Mouse (Mus musculus): Measurements from ENCODE around the gene Msh4. TPM values are rescaled to one million over a fixed set of nuclear protein-coding genes. Genes with fewer than 3 reads are reported as not detected.
"Not testable (repeated sequence)": the region's sequence is repeated elsewhere in the genome, so short reads cannot be mapped to it uniquely, and the experiment has no call there.

The Msh4 gene
- polyA plus RNA-seq, 1 experiment from 2014 or later = not detected

- Histone ChIP-seq H3K27ac (replicated peaks; ENCODE audit: low read depth, low read length) (no peak overlapping the region), H3K4me2 (ENCODE audit: low read depth, low read length) (no peak overlapping the region), H3K9ac (replicated peaks; ENCODE audit: low read length) (no peak overlapping the region), H3K4me3 (ENCODE audit: low read depth, low read length) (no peak overlapping the region), H3K27me3 (ENCODE audit: control insufficient read depth, insufficient read depth, low read length) (no peaks in the 10 kb centered on the region), H3K9me3 (replicated peaks; ENCODE audit: control insufficient read depth, low read length) (no peaks in the 10 kb centered on the region), H3K4me1 (ENCODE audit: control insufficient read depth, insufficient read depth, low read length) (no peaks in the 10 kb centered on the region), H3K36me3 (replicated peaks; ENCODE audit: control insufficient read depth, insufficient read depth, low read depth, low read length) (no peaks in the 10 kb centered on the region)
- ATAC-seq (replicated peaks; ENCODE audit: insufficient number of reproducible peaks, low FRiP score, low TSS enrichment, low read depth) (no peak), DNase-seq (ENCODE audit: low spot score) (no peak)
These were observed 19.6 kb downstream of the Msh4 start for GRCm38 (mm10) chr3:153886296-153886695.

DNA sequence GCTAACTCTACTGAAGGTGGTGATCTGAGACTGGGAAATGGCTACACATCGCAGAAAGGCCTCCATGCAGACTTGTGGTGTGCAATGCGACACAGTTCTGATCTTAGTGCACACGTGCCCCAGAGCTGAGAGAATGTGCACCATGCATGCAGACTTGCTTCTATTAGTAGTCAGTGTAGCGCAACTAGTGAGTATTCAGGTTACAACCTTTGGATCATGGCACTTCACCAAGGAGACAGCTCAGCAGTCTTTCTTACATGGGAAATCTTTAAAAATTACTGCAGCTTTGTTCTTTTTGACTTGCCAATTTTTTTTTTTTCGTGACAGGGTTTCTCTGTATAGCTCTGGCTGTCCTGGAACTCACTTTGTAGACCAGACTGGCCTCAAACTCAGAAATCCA, 34.5 kb downstream of the Msh4 start:
- WGBS = 86% methylated on average over 5 of the region's 5 CpGs
- Histone ChIP-seq H3K9ac (replicated peaks; ENCODE audit: low read length) (no peak overlapping the region), H3K4me1 (ENCODE audit: control insufficient read depth, insufficient read depth, low read length) (no peaks in the 10 kb centered on the region), H3K9me3 (replicated peaks; ENCODE audit: control insufficient read depth, low read length) (no peaks in the 10 kb centered on the region), H3K4me3 (ENCODE audit: low read depth, low read length) (no peak overlapping the region), H3K36me3 (replicated peaks; ENCODE audit: control insufficient read depth, insufficient read depth, low read depth, low read length) (no peaks in the 10 kb centered on the region), H3K27me3 (ENCODE audit: control insufficient read depth, insufficient read depth, low read length) (no peaks in the 10 kb centered on the region), H3K27ac (replicated peaks; ENCODE audit: low read depth, low read length) (no peak overlapping the region), H3K4me2 (ENCODE audit: low read depth, low read length) (no peak overlapping the region)
- DNase-seq (ENCODE audit: low spot score) = no peak
- no peak for ATAC-seq (replicated peaks; ENCODE audit: insufficient number of reproducible peaks, low FRiP score, low TSS enrichment, low read depth)

DNA sequence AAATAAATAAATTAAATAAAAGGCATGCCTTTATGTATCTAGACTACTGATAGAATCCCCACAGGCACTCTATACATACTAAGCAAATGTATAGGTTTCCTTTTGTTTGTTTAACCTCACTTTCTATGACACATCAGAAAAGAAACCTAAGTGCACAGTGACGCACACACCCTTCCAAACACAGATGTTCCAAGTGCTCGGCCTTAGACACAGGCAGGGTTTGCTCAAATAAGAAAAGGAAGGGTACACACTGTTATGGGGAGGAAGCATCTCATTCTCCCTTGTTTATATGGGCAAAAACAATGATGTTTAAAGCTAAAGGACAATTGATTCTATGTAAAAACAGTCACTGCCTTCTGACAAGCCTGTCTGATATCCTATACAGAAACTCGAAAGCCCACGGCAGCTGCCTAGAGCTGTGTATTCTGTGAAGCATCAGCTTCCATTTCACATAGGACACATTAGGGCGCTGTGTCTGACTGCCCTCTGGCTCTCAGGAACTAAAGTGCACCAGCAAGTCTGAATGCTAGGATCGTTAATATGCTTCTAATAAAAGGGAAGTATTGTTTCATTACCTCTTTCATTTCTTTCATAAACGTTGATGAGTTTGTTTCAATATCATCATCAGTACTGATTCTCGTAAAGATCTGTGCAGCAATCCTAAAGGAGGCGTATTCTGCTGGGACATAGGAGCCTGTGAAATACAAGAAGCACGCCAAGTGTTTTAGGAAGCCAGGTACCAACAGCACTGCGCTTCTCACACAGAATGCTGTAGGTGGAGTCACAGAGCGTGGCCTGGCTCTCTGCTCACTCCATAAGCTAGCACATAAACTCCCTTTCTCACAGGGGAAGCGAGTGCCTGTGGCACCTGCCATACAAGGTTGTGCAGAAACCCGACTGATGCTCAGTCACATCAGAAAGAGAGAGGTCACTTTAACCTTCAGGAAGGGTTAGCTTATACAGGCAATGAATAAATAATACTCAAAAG, 38.5 kb downstream of the Msh4 start:
- Histone ChIP-seq H3K9ac (replicated peaks; ENCODE audit: low read length) (no peak overlapping the region), H3K4me2 (ENCODE audit: low read depth, low read length) (no peak overlapping the region), H3K27ac (replicated peaks; ENCODE audit: low read depth, low read length) (no peak overlapping the region), H3K36me3 (replicated peaks; ENCODE audit: control insufficient read depth, insufficient read depth, low read depth, low read length) (no peaks in the 10 kb centered on the region), H3K4me3 (ENCODE audit: low read depth, low read length) (no peak overlapping the region), H3K4me1 (ENCODE audit: control insufficient read depth, insufficient read depth, low read length) (no peaks in the 10 kb centered on the region), H3K27me3 (ENCODE audit: control insufficient read depth, insufficient read depth, low read length) (no peaks in the 10 kb centered on the region), H3K9me3 (replicated peaks; ENCODE audit: control insufficient read depth, low read length) (no peaks in the 10 kb centered on the region)
- DNase-seq (ENCODE audit: low spot score) (no peak), ATAC-seq (replicated peaks; ENCODE audit: insufficient number of reproducible peaks, low FRiP score, low TSS enrichment, low read depth) (no peak)
- 71% methylated on average over 14 of the region's 14 CpGs for WGBS

DNA sequence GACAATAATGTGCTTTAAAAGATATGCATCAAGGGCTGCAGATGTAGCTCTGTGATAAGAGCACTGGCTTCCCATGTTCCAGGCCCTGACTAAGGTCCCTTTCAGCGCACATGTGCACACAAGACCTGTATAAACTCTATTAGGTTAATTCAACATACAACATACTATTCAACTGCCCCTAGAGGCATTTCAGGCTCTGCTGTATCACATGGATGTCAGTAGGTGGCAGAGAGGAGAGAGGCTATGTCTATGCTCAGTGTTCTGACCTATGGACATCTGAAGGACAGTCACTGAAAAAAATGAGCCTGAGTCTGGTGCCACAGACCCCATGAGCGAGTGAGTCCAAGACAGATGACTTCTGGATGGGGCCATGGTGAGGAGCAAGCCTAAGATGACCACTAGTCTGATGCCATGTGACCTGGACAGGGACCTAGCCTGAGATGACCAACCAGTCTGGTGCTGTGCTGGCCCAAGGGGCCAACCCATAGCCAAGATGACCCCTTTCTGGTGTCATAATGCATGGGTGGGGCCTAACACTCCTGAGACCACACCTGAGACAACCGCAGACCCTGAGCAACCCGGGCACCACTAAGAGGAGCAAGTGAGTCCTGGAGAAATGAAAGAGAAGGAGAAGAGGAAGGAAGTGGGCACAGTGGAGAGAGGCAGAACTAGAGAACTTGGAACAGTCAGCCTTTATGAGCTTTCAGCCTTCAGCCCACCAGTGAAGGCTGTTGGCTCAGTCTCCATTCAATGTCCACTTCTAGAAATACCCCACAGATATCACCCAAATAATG, 41.1 kb downstream of the Msh4 start:
- H3K4me1 ChIP-seq (ENCODE audit: control insufficient read depth, insufficient read depth, low read length) = no peaks in the 10 kb centered on the region
- WGBS = 88% methylated on average over 4 of the region's 4 CpGs
- ATAC-seq (replicated peaks; ENCODE audit: insufficient number of reproducible peaks, low FRiP score, low TSS enrichment, low read depth) (no peak), DNase-seq (ENCODE audit: low spot score) (no peak)
- no peak overlapping the region for H3K4me2 ChIP-seq (ENCODE audit: low read depth, low read length)
- H3K27me3 ChIP-seq (ENCODE audit: control insufficient read depth, insufficient read depth, low read length) = no peaks in the 10 kb centered on the region
- H3K36me3 ChIP-seq (replicated peaks; ENCODE audit: control insufficient read depth, insufficient read depth, low read depth, low read length) = no peaks in the 10 kb centered on the region
- H3K9ac ChIP-seq (replicated peaks; ENCODE audit: low read length) = no peak overlapping the region
- H3K9me3 ChIP-seq (replicated peaks; ENCODE audit: control insufficient read depth, low read length) = no peaks in the 10 kb centered on the region
- no peak overlapping the region for H3K27ac ChIP-seq (replicated peaks; ENCODE audit: low read depth, low read length)
- no peak overlapping the region for H3K4me3 ChIP-seq (ENCODE audit: low read depth, low read length)

GRCm38 (mm10) chr3:153863816-153864215, 42.1 kb downstream of the Msh4 start:
- ATAC-seq (replicated peaks; ENCODE audit: insufficient number of reproducible peaks, low FRiP score, low TSS enrichment, low read depth) = no peak
- no peak for DNase-seq (ENCODE audit: low spot score)
- no peak overlapping the region for H3K27ac ChIP-seq (replicated peaks; ENCODE audit: low read depth, low read length)
- WGBS = 83% methylated on average over 2 of the region's 2 CpGs
- H3K27me3 ChIP-seq (ENCODE audit: control insufficient read depth, insufficient read depth, low read length) = no peaks in the 10 kb centered on the region
- H3K9ac ChIP-seq (replicated peaks; ENCODE audit: low read length) = no peak overlapping the region
- H3K36me3 ChIP-seq (replicated peaks; ENCODE audit: control insufficient read depth, insufficient read depth, low read depth, low read length) = no peaks in the 10 kb centered on the region
- H3K4me2 ChIP-seq (ENCODE audit: low read depth, low read length) = no peak overlapping the region
- no peak overlapping the region for H3K4me3 ChIP-seq (ENCODE audit: low read depth, low read length)
- H3K4me1 ChIP-seq (ENCODE audit: control insufficient read depth, insufficient read depth, low read length) = no peaks in the 10 kb centered on the region
- H3K9me3 ChIP-seq (replicated peaks; ENCODE audit: control insufficient read depth, low read length) = no peaks in the 10 kb centered on the region

- H3K27me3 ChIP-seq (ENCODE audit: control insufficient read depth, insufficient read depth, low read length); H3K9me3 ChIP-seq (replicated peaks; ENCODE audit: control insufficient read depth, low read length); H3K27ac ChIP-seq (replicated peaks; ENCODE audit: low read depth, low read length); DNase-seq (ENCODE audit: low spot score); H3K9ac ChIP-seq (replicated peaks; ENCODE audit: low read length); H3K4me3 ChIP-seq (ENCODE audit: low read depth, low read length); H3K4me1 ChIP-seq (ENCODE audit: control insufficient read depth, insufficient read depth, low read length); ATAC-seq (replicated peaks; ENCODE audit: insufficient number of reproducible peaks, low FRiP score, low TSS enrichment, low read depth); H3K36me3 ChIP-seq (replicated peaks; ENCODE audit: control insufficient read depth, insufficient read depth, low read depth, low read length); H3K4me2 ChIP-seq (ENCODE audit: low read depth, low read length): not testable (repeated sequence)
- WGBS = 82% methylated on average over 8 of the region's 8 CpGs
These were observed 45.5 kb downstream of the Msh4 start for GRCm38 (mm10) chr3:153860392-153860791.

DNA sequence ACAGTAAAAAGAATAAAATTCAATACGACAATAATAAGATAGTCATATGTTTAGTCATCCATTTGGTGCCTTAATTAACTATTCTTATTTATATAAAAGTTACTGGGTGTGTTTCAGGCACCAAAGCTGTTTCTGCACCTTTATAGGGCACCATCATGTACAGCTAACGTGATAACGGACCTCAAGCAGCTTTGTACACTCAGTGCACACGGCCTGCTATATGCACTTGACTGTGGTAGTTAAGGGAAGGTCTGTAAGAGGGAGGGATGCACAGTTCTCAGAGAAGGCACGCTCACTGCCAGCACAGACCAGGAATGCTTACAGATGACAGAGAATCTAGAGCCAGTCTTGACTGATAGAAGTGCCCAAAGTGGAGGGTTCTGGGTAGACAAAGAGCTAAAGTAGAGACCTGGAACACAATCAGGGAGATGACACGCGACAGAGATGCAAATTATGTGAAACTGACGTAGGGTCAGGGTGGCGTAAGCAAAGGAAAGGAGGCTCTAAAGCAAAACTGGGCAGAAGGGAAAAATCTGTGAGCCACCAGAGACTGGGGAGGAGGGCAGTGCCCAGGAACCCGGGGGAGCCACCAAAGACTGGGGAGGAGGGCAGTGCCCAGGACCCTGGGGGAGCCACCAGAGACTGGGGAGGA, 47.5 kb downstream of the Msh4 start:
- WGBS = 85% methylated on average over 10 of the region's 10 CpGs
- Histone ChIP-seq H3K4me2 (ENCODE audit: low read depth, low read length) (no peak overlapping the region), H3K27ac (replicated peaks; ENCODE audit: low read depth, low read length) (no peak overlapping the region), H3K9ac (replicated peaks; ENCODE audit: low read length) (no peak overlapping the region), H3K4me3 (ENCODE audit: low read depth, low read length) (no peak overlapping the region), H3K27me3 (ENCODE audit: control insufficient read depth, insufficient read depth, low read length) (no peaks in the 10 kb centered on the region), H3K9me3 (replicated peaks; ENCODE audit: control insufficient read depth, low read length) (no peaks in the 10 kb centered on the region), H3K4me1 (ENCODE audit: control insufficient read depth, insufficient read depth, low read length) (no peaks in the 10 kb centered on the region), H3K36me3 (replicated peaks; ENCODE audit: control insufficient read depth, insufficient read depth, low read depth, low read length) (no peaks in the 10 kb centered on the region)
- ATAC-seq (replicated peaks; ENCODE audit: insufficient number of reproducible peaks, low FRiP score, low TSS enrichment, low read depth) (no peak), DNase-seq (ENCODE audit: low spot score) (no peak)

All from embryonic facial prominence, embryonic 11.5 days (tissue).